Mouse (Mus musculus): ENCODE measurements around the gene Npffr2. TPM values are rescaled to one million over a fixed set of nuclear protein-coding genes. Genes with fewer than 3 reads are reported as not detected.
A peak's percentile ranks its signal among the peaks of the same experiment; 100 is the strongest.
"Not testable (repeated sequence)": the region's sequence is repeated elsewhere in the genome, so short reads cannot be mapped to it uniquely, and the experiment has no call there.

The Npffr2 gene
- not detected for total RNA-seq (2021)
- not detected in 2 replicates for polyA plus RNA-seq (2012; rRNA removed)
- long read RNA-seq: 0 reads

DNA sequence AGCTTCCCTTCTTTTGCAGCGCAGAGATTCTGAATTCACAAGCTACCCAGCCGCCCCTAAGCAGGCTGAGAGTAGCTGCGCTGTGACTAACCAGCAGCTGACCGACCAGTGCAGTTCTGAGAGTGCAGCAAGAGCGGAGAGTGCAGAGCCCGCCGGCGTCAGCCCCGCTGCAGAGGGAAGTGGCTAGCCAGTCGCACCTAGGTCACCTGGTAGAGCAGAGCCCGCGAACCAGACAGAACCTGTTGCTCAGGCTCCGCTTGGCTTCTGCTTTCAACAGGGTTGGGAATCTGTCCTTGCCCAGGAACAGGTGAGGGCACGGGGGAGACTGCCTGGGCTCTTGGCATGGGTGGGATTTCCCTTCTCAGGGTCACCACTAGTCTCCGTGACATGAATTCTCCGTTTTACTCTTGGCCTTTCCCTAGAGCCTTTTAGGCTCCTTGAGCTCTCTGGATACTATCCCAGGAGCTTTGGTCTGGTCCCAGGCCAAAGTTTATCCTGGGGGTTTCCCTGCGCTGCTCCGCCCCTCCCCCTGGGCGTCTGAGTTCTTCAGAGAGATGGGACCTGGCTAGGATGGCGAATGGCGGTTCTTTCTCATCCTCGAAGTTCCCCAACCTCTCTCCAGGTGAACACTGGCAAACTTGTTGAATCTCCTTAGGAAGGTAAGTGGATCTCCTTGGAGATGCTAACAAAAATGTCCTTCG, at the start of gene Npffr2:
TSS of gene Npffr2 (plus strand) at position 552 of the 701 bp plus-strand sequence.
- peak; percentile 4 for DNase-seq

DNA sequence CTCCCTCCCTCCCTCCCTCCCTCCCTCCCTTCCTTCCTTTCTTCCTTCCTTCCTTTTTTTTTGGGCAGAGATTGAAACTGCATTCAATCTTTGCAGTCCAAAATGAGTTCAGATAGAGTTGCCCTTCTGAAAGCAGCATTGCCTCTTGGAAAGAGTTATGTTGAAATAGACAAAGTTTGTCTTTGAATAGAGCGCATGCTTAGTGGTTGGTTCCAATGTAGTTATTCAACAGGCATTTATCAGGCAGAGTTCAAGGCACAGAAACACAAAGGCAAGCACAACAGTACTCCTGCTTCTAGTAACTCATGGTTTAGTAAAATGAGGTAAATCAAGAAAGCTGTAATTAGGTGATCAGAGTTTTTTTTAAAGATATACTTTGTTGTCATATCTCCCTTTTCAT, 34.7 kb upstream of the Npffr2 start:
- no peak for DNase-seq

DNA sequence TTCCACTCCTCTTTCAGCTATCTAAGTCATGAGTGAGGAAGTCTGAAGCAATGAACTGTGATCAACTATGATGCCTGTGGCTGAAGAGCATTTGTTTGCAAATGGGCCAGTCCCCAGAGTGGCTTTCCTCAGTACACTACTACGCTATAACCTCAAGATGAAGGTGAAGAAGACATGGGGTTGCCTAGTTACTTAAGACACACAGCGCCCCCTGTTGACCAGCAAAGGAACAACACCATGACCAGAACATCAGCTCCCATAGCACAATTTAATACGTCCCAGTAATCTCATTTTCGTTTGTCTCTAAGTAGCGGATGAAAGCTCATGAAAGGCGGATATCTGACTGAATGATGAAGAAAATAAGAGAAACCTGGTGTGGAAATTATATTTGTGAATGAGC, 27.0 kb upstream of the Npffr2 start:
- DNase-seq: peak; percentile 33

DNA sequence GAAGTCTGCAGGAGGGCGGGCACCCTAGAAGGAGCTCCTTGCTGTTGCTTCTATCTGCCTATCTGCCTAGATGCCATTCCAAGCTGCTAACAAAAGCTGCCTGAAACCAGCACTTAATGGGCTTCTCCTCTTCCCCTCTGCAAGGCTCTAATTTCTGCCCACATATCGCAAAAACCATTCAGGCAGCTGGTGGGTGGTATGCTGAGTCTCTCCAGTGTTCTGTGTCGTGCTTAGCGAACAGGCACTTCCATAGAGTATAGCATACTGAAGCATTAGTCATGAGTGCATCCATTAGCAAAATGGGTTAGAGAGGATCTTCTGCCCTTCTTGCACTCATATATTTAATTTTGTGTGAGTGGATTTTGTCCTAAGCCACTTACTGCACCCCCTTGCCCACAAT, 8.6 kb upstream of the Npffr2 start:
- no peak for DNase-seq

DNA sequence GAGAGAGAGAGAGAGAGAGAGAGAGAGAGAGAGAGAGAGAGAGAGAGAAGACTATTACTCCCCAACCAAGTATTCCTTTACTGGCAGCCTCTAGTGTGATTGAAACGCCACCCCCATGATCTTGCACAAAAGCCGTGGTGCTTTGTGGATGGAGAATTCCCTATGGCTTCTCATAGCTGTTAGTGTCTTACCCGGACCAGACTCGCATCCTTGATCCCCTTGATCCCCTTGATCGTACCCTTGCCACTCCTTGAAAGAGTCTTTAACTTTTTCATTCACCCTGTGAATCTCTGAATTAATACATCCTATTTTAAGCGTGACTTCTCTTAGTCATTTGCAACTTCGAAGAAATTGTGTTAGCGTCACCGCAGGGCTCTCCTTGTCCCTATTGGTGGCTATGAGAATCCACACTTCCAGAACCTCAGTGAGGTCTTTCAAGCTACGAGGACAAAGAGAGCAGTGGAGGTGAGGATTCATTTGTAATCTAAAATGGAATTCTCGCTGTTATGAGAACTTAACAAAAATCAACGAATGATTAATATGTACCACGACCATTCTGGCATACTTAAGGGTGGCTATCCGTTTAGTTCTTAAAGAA, 949 bp upstream of the Npffr2 start:
- DNase-seq: no peak

DNA sequence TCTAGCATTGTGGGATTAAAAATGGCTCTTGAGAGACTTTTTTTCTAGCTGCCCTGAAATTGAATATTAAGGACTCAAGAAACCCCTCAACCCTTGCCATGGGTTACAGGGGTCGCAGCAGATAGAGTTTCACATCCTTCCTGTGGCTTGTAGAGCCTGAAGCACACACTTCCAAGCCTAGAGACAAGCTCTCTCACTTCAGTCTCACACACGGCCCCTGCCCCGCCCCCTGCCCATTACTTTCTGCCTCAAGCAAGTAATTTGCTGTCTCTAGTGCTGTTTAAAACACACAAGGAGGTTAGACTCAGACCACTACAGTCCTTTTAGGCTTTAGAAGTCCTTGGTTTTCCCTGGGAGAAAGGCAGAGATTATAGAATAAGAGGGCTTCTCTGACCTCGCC, 1.7 kb downstream of the Npffr2 start:
- no peak for DNase-seq

DNA sequence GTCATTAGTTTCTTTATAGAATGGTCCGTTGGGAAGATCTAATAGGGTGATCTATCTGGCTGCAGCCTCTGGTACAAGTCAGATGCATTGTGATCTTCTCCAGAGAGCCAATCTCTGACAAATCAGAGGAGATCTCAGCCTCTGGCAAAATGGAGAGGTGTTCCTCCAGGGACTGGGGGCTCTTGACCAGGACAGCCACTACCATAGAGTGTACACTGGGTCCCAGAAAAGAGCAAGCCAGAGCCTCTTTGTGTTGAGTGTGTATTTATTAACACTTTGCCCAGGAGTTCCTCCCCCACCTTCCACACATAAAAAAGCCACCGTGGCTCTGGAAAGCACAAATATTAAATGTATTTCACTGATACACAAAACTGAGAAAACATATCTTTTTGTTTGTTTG, 2.2 kb downstream of the Npffr2 start:
- DNase-seq: no peak

DNA sequence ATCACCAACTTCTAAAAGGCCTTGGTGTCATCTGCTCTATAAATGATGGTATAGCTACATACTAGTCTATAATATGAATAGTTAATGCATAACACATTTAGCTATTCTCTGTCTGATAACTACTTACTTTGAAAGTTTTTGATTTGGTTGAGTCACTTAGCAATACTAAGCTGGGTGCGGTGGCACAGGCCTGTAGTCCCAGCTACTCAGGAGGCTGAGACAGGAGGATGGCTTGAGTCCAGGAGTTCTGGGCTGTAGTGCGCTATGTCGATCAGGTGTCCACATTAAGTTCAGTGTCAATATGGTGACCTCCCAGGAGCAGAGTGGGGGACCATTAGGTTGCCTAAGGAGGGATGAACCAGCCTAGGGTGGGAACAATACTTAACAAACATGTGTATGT, 8.8 kb downstream of the Npffr2 start:
- DNase-seq: no peak

DNA sequence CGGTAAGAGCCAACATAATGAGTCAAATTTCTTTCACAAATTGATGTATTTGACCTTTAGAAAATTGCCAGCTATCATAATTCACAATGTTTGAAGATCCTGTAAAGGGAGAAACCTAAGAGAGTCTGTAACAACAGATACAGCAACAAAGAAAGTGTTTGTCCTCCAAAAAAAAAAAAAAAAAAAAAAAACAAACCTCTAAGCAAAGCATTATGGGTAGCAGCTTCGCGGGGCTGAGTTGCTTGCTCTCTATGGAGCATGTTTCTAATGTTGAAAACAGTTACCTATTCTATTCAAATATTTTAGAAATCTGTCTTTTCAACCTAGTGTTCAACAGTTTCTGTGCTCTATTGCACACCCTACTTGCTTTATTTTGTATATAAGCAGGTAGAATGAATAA, 15.2 kb downstream of the Npffr2 start:
- no peak for DNase-seq

DNA sequence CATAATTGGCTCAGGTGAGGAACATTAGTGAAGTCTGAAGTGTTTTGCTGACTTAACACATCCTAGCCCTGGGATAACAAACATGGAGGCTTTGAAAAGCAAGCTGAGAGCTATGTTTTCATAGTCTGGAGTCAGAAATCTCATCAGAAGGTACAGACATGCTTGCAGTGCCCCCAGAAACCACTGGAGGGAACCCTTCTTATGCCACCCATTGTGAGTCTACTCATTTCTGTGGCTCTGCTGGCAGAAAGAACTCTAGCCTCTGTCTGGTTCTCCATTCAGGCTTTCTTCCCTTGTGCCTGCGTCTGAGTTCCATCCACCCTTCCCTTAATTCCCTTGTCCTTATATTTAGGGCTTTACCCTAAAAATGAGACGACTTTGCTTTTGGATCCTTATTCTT, 16.2 kb downstream of the Npffr2 start:
- peak; percentile 43 for DNase-seq

DNA sequence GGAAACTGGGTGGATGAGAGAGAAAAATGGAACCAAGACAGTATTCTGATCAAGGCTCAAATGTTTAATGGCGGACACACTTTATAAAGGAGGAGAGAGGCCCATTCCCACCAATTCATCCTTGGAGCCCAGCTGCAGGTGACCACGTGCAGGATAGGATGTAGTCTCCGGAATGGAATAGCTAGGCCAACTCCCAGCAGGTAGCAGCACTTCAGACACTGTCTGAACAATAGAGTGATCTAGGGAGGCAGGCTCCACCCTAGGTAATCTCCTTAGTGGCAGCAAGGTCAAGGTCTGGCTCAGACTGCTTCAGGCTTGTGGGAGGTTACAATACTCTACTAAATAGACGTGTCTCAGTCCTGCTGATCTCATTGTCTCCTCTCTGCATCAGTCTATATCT, 31.9 kb downstream of the Npffr2 start:
- DNase-seq: not testable (repeated sequence)

DNA sequence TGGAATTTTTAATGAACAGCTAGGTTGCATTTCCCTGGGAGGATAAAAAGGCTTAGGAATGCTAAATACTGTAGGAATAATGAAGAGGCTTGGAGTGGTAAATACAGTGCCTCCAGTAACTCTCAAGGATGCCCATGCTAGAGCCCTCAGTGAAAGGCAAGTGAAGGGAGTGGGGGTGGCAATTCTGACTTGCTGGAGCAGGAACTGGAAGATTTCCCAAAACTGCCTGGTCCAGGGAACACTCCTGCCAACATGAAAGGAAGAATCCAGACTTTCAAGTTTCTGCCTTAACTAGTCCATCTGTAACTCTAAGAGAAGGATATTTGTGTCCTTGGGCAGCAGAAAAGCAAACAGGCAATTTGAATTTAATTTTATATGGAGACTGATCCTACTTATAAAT, 34.2 kb downstream of the Npffr2 start:
- DNase-seq: no peak

DNA sequence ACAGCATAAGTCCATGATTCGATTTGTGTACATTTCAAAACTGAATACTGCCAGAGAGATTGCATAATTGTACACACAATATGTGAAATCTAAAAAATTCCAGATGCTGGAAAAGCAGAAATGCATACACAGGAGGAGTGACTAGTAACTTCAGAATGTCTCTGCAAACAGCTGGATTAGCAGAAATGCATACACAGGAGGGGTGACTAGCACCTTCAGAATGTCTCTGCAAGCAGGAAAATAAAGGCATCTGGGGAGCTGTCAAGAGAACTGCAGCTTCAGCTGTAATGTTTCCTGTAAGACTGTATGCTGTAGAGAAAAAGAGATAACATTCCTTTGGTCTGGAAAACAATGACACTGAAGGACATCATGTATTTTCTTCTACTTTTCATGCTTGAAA, 51.4 kb downstream of the Npffr2 start:
- DNase-seq: no peak

DNA sequence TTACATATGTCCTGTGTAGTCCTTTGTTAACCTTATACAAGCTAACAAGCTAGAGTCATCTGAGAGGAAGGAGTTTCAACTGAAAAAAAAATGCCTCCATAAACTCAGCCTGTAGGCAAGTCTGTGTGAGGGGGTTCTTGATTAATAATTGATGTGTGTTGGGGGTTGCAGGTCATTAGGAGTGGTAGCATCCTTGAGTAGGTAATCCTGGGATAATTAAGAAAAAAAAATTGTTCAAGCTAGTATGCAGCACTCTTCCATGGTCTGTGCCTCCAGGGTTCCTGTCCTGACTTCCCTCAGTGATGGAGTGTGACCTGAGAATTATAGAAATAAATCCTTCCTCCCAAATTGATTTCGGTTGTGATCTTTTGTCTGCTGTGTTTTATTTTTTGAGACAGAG, 52.0 kb downstream of the Npffr2 start:
- DNase-seq: no peak

DNA sequence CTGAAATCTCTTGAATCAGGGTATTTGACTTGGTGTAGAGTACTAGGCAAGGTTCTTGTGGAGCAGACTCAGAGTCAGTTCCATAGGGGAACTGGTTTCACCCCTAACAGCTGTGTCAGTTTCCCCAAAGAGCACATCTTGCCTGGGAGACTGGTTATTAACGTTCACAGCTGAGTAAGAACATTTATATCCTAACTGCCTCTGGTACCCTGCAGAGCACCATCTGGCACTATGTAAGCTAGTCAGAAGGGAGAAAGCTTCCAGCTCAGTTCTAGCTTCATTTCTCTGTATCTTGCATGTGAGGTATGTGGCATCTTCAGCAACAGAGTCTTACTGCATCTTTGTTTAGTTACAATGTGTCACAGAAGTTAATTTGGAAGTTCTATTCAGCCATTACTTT, 53.9 kb downstream of the Npffr2 start:
- DNase-seq: no peak

DNA sequence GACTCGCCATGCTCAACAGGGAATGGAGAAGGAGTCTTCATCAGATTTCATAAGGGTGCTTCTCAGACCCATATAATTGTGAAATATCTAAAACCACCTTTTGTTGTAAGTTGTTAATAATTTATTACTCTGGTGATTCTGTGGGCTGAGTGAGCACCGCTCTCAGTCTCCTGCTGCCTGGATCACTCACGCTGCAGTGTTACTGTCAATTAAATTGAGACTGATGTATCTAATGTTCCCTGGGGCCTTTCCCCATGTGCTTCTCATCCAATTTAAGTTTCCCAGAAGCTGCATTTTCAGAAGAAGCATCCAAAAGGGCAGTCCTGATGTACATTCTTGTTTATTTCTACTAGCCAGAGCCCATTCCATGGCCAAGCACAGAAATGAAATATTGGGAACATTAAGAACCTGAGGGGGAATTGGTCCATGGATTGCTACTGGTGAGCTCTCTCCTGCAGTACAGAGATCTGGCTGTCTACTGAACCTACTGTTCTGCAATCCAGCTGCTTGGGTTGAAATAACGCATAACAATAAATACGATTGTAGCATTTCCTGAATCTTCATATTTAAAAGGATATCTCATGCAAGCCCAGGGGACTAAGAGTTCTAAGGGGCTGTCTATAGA, 54.6 kb downstream of the Npffr2 start:
- DNase-seq: no peak

DNA sequence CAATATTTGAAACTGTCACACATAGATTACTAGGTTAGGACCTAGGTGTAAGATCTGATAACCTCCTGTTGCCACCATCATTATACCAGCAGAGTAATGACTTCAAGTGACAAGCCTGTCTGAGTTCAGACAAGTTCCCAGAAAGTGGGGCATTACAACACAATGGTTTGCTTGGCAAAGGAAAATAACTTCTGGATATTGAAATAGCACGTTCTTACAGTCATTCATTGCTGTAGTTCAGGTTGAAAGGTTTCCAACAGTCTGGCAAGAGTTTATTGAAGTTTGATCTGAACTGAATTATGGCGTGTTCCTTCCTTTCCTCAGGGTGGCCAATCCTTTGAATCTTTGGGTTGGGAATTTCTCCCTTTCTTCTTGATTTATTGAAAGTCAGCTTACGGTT, 57.8 kb downstream of the Npffr2 start:
- DNase-seq: no peak

DNA sequence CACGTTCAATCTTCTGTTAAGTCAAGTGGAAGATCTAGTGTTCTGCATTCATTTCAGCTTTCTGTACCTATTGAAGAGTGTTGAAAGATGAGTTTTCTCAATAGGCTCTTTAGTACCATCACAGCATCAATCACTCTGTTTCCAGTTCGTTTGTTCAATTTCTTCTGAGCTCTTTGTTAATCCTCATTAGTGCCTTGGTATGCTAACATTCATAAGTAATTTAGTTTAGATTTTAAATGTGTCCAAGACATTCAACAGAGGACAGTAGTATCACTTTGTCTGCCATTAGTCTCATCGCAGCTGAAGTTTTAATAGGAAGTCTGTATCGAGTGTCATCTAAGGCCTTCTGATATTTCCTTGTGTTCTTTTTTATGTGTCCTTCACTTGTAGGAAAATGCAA, 65.1 kb downstream of the Npffr2 start:
- no peak for DNase-seq

DNA sequence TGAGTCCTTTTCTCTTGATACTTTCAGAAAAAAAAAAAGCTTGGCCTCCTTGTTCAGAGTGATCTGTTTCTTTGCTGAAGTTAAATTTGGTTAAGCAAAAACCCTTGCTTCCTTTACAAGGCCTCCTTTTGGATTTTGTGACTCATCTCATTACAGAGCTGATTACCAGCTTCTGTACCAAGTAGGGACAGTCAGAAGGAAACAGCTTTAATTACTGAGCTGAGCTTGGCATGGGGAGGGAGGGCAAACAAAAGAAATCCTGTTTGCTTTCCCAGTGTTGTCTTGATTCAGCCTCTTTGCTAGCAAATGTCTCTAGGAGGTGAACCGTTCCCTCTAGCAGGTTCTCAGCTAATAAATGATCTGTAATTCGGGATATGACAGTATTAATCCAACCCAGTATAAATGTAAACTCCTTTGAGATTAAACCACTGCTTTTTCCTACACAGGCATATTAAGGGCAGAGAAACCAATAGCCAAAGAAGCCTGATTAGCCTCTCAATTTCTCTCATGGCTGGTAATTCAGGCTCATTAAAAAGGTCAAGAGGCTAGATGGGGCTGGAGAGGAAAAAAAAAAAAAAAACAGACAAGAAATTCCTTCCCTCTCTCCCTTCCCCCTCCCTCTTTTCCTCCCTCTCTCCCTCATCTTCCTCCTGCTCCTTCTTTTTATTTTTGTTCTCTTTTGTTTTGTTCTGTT, 84.2 kb downstream of the Npffr2 start:
- DNase-seq: no peak

DNA sequence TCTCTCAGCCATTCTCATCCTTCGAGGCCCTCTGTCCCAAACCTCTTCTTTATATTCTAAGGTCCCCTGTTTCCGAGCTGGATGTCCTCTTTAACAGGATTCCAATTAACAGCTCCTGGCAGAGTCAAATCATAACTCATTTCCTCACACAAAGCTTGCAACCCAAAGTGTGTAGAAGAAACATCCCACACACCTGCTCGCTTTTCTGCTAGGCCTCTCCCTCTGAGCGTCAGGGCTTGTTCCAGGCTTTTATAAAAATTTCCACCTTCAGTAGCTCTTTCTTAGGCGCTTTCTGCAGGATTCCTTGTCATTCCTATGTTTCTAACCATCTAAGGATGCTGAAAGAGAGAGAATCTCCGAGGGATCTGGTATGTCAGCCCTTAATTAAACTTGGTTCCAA, 85.0 kb downstream of the Npffr2 start:
- no peak for DNase-seq

DNA sequence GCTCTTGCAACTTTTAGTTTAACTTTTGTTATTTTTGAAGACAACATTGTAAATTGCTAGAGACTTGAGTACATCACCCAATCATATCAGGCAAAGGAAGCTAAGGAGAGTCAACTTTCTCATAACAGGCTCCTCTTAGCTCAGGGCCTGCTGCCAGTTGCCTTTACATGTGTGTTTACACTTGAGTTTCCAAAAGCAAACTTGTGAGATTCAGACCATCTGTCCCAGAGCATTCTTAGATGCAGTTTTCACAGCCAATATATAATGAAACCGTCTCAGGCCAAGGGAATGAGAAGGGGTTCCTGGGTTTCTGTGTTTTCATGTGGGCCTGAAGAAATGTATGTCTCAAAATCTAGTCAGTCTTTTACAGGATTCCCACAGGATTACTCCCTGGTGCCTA, 104.4 kb downstream of the Npffr2 start:
- no peak for DNase-seq
